Comparison of ENCODE assay signal across 8 mouse cellular contexts in genomic region chrX:95253517-95253916, GRCm38 (mm10). TPM values are rescaled to one million over a fixed set of nuclear protein-coding genes. Genes with fewer than 3 reads are reported as not detected.
DNase-seq lines count a peak whose midpoint lies in the region.

No protein-coding gene starts in this region.

- peak; percentile 2 to 8 for DNase-seq in heart, postnatal 36 days
- no peak for DNase-seq in heart, adult 8-10 months (ENCODE audit: low spot score)
- DNase-seq in urinary bladder, postnatal 36 days (ENCODE audit: low spot score in 2 of 2) = peak; percentile 7 to 15
- no peak for DNase-seq in urinary bladder, postnatal 4 days (ENCODE audit: low spot score in 2 of 2)
- peak; percentile 1 to 2 for DNase-seq in cerebellum, postnatal 36 days
- DNase-seq in layer of hippocampus, postnatal 25 days (ENCODE audit: extremely low spot score in 1 of 2, low spot score in 1 of 2) = peak; percentile 12 to 18
- DNase-seq in skeletal muscle tissue, adult 2 months (ENCODE audit: low read depth, low spot score) = peak; percentile 3
- DNase-seq in yolk sac, embryonic 10.5 days (ENCODE audit: low spot score) = no peak

- intact Hi-C loops in heart, postnatal 36 days (cut with DNase I) = no loop called here

RNA-seq across cellular contexts. Expression of gene Arhgef9, which starts 56.9 kb away (rescaled TPM):
- 10 to 100 TPM; 15.0 to 16.2 TPM for total RNA-seq in heart, postnatal 36 days (2021)
- 10 to 100 TPM; 13.1 to 23.2 (median 15.3) TPM for total RNA-seq in heart, adult 8-10 months (2022)
- total RNA-seq in layer of hippocampus, postnatal 25 days (2021) = 100 to 1,000 TPM; 264 to 279 TPM

Comparison
In these comparisons a context has a peak if more than half of its experiments do, and no peak if none do; other contexts are left out.
1. DNase-seq: peak in heart, postnatal 36 days (2 of 2), urinary bladder, postnatal 36 days (2 of 2), cerebellum, postnatal 36 days (2 of 2), layer of hippocampus, postnatal 25 days (2 of 2) and skeletal muscle tissue, adult 2 months (single experiment); none in heart, adult 8-10 months (single experiment), urinary bladder, postnatal 4 days (0 of 2) and yolk sac, embryonic 10.5 days (single experiment).
2. RNA of gene Arhgef9, which starts 56.9 kb away (total RNA-seq): 264 to 279 TPM in layer of hippocampus, postnatal 25 days; 13.1 to 23.2 TPM in heart, adult 8-10 months and 15.0 to 16.2 TPM in heart, postnatal 36 days; every median in the first group is over 10 times any median in the second.